Mouse (Mus musculus) B cell, adult 2 months (primary cell): ENCODE measurements around the gene Trappc1.
A peak's percentile ranks its signal among the peaks of the same experiment; 100 is the strongest.
"Not testable (repeated sequence)": the region's sequence is repeated elsewhere in the genome, so short reads cannot be mapped to it uniquely, and the experiment has no call there.

ENCODE experiments used
- DNase-seq, 2 experiments: peaks; one replicate each; pipeline ENCODE4 v3.0.0; 2022

The Trappc1 gene

DNA sequence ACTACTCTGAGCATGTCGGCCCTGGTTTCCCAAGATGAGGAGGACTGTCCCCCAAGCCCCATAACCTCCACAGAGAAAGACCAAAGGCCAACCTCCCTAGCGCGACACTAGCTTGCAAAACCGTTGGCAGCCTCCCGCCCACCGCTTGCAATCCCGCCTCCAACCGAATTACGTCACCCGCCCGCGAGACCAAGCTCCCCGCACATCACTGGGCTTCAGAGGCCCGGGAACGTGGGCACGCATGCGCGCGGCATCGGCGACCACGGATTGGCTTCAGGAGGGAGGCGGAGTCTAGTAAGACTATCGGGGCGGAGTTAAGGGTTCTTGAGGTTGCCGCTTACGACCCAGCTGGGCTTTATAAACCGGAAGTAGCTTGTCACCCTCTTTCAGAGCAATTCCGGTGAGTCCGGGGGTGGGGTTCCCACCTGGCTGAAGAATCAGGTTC, at the start of gene Trappc1, which contains the start of gene Cntrob:
Gene Trappc1, plus strand, starts transcription at position 314 of the 445 bp plus-strand sequence.
Gene Cntrob, minus strand, starts transcription at position 109 of the 445 bp plus-strand sequence.
- DNase-seq: peak; percentile 98

DNA sequence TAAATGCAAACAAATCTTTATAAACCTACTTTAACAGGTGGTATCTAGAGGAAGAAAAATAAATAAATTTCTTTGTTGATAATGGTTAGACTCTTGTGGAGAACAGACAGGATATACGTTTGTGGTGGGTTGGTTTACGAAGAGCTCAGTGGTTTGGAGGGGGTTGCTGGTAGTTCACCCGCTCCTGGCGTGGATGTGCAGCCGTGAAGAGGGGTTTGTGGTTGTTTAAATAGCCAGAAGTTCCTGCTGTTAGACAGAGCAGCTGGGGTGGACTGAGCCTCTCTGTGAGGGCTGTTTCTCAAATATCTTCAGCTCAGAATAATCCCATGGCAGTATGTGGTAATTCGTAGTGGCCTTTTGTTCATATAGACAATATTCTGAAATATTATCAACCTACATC, 48.1 kb upstream of the Trappc1 start:
- no peak for DNase-seq

DNA sequence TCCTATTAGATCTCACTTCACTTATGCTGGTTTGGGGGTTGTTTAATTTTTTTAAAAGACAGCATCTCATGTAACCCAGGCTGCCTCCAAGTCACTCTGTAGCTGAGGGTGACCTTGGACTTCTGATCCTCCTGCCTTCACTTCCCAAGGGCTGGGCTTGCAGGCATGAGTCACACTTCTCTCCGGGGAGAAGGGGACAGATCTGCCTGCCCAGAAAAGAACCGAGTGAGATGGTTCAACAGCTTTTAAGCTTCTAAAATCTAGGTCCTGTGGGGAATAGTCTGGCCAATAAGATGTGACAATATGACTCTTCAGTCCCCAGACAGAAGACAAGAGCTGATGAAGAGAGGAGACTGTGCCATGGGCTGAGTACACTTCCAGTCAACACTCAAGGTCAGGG, 47.7 kb upstream of the Trappc1 start:
- DNase-seq: no peak

DNA sequence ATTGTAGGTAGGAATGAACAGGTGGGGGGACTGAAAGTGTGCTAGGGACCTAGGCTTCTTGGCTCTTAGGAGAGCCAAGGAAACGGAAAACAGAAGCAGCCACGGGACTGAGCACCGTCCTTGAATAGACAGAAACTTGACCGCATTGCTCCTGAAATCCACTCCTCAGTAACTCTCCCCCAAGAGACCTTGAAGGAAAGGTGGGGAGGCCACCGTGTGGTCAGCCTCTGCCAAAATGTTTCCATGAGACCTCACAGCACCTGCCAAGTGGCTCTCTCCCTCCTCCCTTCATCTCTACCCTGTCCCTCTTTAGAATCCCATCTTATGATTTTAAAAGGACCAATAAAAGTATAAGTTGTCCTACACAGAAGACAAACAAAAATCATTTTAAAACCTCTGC, 46.5 kb upstream of the Trappc1 start:
- DNase-seq: no peak

DNA sequence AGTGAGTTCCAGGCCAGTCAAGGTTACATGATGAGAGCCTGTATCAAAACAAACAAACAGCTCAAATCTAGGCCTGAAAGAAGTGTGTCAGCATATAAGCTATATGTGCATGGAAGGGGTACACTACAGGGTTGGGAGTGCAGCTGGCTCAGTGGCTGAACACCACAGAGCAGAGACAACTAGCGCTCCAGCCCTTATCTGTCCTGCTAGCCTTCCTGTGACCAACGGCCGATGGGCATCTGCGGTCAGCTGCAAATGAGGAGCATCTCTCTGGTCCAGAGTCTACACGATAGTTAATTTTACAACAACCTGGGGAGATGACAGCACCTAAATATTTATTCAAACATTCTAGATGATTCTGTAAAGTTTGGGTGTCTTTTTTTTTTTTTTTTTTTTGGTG, 32.7 kb upstream of the Trappc1 start:
- DNase-seq: no peak

DNA sequence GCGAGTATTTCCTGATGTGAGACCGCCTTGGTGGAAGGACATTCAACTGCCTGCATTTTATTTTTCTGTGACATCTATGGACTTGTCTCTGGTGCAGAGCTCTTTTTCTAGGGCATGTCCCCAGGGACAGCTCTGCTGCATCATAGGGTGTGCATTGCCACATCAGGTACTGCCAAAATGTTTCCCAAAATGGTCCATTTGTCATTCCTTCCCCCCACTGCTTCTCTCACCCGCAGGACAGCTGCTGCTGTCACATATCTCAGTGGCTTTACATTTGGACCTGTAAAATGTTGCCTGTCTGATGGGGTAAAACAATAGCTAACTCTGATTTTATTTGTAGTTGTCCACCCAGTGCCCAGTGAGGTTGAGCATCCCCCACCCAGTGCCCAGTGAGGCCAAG, 28.5 kb upstream of the Trappc1 start:
- no peak for DNase-seq

DNA sequence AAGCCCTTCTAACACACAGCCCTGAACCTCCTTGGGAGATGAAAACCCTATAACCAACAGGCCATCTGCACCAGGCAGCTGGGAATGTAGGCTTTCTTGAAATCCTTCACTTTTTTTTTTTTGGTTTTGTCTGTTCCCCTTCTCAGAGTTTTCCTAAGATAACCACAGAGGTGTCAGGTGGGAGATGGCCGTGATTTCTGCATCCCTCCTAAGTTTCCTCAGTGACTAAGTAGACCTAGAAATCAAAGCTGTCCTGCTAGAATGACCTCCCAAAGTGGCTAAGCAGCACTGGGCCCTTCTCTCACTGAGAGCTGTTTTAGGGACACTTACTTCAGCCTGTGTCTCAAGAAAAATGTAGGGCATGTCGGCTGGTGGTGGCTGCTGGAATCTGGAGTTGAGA, 26.0 kb upstream of the Trappc1 start:
- no peak for DNase-seq

DNA sequence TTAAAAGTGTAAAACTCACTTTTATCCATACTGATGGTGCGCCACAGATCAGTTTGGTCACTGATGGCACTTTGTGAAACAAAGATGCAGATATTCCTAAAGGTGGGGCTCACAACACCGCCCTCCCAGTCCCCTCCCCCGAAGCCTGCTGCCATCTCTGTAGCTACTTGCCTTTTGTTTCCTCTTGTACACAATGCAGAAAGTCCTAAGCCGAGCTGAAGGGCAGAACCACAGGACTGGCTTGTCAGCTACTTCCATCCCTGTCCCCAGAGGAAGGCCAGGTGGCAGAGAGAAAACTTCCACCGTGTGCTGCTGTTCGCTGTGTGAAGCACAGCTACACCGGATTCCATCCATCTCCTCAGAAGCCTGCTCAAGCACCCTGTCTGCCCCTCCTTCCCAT, 25.5 kb upstream of the Trappc1 start:
- no peak for DNase-seq

DNA sequence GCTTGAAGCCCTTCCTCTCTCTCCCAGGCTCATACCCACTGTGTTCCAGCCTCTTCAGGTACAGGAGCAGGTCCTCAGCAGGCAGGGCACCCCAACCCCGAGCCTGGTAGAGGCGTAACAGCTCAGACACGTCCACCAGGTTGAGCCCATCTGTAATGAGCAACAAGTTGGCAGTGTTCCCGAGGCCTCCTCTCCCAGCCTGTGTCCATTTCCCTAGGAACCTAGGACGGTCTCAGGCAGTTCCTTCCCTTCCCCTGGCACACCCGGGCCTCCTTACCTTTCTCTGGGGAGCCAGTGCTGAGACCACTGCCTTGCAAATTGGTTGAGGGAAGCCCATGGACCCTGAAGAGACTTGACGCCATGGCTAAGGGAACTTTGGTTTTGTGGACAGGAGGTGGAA, 21.0 kb upstream of the Trappc1 start:
- DNase-seq: no peak

DNA sequence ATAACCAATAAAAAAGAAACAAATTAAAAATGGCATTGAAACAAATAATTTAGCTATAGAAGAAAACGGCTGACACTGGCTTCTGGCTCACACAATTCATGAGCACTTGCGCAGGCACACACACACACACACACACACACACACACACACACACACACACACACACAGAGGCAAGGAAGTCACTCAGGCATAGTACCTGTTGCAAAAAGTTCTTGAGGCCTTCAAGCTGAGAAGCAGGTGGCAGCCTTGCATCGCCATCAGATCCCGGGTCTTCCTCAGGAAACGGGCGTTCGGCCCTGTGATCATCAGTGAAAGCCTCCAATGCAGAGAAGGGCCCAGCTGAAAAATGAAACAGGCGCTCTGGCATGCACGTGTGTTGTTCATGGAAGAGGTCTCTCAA, 18.5 kb upstream of the Trappc1 start:
- DNase-seq: peak; percentile 72 to 73

DNA sequence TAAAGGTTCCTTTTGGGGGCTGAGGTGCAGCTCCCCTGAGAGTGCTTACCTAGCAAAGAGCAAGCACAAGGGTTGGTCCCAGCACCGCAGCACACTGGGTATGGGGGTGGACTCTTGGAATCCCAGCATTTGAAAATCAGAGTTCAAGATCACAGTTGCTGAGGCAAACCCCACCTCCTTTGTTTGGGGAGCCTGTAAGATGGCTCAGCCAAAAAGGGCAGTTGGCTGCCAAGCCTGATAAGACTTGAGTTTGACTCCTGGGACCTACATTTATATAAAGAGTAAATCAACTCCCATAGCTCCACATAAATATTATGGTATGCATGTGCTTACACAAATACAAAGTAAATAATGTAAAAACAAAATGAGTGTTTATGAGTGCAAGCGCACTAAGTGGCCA, 17.7 kb upstream of the Trappc1 start:
- DNase-seq: no peak

DNA sequence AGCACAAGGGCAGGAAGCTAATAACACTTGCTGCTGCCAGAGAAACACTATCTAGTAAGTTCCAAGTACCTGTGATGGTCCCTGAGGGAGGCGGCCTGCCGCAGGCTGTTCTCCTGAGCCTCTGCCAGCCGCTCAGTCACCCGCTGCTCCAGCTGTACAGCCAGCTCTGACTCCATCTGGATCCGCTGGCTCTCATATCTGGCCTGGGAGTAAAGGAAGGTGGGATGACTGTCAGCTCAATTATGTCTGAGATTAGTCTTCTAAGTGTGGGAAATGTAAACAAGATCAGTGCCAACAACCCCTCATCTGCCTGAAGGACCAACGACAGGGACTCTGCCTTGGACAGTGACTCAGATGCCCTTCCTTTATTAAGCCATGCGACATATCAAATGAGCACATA, 12.5 kb upstream of the Trappc1 start:
- no peak for DNase-seq

DNA sequence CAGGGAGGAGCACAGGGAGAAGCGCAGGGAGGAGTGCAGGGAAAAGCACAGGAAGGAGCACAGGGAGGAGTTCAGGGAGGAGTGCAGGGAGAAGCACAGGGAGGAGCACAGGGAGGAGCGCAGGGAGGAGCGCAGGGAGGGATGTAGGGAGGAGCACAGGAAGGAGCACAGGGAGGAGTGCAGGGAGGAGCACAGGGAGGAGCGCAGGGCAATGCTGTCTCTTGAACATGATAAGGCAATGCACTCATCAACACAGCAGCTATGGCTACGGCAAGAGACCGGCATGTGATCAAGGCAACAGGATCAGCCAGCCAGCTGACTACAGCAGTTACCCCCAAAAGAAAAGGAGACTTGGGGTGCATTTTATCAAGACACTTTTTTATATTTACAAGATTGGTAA, 7.4 kb upstream of the Trappc1 start:
- no peak for DNase-seq

DNA sequence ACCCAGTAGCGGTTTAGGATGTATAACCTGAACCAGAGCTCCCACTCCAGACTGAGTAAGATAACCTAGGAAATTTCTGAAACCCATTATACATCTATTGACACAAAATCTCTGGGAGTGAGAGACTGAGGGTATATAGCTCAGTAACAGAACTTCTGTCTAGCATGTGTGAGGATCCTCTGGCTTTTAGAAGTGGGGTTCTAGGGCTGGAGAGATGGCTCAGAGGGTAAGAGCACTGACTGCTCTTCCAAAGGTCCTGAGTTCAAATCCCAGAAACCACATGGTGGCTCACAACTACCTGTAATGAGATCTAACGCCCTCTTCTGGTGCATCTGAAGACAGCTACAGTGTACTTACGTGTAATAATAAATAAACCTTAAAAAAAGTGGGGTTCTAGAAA, 5.8 kb upstream of the Trappc1 start:
- not testable (repeated sequence) for DNase-seq

DNA sequence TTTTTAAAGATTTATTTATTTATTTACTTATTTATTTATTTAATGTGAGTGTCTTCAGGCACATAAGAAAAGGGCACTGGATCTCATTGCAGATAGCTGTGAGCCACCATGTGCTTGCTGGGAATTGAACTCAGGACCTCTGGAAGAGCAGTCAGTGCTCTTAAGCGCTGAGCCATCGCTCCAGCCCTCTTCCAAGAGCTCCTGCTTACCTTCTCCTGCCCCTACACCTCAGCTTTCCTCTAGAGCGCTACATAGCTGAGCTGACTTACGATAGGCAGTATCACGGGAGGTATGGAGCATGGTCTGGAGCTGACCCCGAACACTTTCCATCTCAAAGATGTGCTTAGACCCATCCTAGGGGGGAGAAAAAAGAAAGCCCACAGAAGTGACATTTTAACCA, 2.2 kb upstream of the Trappc1 start:
- DNase-seq: no peak

DNA sequence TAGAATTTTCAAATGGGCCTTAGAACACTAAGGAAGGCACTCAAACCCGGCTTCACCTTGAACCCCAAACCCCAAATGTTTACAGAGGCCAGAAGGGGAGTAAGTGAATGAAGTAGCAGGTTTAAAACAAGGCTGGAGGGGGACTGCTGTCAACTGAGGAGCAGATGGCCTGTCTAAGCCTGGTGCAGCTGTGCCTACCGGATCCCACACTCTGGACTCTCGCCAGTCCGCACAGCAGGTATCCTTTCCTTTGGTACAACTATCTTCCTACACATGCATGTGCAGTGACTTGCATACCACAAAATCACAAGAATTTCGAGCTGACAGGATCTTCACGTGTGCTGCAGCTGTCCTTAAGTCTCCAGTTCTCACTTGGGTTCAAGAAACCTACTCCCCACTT, 1.8 kb upstream of the Trappc1 start:
- no peak for DNase-seq

DNA sequence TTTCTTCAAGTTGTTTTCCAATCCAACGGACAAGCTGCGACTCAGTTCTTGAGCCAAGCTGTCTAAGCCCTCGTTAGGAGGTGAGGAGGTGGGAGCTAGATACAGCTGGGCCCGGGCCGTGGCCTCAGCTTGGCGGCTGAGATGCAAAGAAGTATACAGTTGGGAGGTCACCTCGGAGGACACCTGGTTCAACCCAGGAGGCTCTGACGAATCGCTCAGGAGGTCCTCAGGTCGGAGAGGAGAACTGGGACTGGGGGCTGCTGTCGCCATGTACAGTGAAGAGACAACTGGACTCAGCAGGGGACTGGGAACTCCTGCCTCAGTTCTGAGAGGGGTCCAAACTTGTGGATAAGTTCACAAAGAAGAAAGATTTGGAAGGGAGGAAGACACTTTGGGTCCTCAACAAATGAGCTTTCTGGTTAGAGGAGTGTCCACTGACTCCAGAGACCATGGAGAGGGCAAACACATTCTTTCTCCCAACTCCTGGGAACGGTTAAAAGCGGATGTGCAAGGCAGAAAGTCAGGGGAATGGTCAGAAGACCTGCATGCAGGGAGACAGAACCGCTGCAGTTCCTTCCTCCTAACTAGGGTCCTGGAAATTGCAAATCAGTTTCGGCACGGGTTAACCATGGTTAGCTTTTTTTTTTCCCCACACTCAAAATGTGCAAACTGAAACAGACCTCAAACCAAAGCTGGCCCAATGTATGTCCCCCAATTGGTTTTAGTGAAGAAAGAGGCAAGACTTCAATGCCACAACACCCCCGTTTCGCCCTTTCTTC, 898 bp upstream of the Trappc1 start:
- no peak for DNase-seq

DNA sequence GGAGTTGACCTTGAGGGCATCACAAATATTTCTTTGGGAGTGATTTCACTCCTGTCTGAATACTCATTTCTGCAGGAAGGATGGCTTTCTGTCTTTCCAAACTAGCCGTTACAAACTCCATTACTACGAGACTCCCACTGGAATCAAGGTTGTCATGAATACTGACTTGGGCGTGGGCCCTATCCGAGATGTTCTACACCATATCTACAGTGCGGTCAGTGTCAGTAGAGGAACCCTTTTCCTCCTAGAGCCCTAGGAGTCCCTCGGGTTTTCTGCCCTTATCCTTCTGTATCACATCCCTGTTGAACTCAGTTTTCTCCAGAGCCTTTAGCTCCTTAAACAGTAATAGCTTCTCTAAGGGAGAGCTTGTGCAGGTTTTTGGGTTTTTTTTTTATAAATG, 969 bp downstream of the Trappc1 start:
- DNase-seq: no peak

DNA sequence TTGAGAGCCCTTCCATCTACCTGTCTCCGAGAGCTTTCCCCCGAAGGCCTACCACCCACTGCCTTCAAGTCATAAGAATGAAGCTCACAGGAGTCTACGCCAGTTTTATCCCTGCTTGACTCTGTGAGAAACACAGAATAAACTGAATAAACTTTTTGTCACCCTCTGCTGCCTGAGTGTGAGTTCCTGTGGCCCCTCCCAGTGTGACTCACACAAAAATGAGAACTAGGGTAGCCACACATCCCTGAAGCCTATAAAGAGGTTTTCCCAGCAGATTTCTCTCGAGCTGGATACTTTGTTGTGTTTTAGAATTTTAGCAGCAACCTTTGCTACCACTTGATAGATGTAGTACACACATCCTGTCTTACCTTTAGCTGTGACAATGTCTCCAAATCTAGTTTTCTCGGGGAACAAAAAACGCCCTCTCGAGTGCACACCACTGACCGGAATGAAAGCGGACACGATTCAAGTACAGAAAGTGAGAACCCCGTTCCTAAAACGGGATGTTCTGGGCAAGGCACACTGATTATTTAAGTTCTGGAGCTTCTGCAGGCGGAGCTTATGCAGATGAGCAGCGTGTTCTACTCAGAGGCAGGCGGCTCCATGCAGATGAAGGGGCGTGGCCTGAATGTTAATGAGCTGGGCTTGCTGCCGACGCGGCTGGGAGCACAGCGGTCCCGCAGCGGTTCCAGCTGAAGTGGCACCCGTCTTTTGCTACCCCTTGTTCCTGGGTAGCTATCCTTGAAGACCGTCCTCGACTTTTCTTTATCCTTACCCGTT, 2.0 kb downstream of the Trappc1 start, which contains the start of gene Kcnab3:
Gene Kcnab3, plus strand, starts transcription at position 631 of the 780 bp plus-strand sequence.
- peak; percentile 87 to 89 for DNase-seq

DNA sequence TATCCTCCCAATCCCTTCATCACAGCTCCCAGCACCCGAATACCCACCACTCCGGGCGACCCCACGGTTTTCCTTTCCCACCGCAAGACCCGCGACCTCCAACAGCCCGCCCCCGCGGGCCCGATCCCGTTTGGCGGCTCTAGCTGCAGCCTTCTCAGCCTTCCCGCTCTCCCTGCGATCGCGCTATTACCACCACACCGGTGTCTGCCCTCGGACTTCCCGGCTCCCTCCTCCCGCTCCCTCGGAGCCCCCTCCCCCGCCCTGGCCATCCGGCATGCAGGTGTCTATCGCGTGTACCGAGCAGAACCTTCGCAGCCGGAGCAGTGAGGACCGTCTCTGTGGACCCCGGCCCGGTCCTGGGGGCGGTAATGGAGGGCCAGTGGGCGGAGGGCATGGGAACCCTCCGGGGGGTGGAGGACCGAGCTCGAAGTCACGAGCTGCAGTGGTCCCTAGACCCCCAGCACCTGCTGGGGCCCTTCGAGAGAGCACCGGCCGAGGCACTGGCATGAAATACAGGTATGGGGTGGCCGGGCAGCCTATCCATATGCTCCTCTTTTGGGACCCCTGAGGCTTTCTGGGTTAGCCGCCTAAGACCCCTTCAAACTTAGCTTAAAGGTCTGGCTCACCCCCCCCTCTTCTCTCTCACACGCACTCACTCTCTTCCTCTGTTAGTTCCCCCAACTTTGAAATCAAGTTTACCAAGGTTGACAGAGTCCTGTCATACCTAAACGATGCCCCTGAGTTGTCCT, 2.8 kb downstream of the Trappc1 start:
- DNase-seq: no peak

DNA sequence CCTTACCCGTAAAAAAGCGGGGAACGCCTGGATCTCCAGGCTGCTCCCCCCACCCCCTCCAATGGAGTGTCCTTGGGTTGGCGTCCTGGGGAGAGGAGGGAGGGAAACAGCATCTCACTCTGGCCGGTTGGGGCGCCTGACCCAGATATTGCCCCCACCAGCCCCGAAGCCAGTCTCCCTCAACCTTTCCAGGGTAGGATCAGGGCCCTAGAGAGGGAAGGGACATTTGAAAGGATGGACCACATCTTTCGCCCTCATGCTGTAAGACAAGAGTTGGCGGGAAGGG, 3.3 kb downstream of the Trappc1 start:
- DNase-seq: peak; percentile 12 to 15

DNA sequence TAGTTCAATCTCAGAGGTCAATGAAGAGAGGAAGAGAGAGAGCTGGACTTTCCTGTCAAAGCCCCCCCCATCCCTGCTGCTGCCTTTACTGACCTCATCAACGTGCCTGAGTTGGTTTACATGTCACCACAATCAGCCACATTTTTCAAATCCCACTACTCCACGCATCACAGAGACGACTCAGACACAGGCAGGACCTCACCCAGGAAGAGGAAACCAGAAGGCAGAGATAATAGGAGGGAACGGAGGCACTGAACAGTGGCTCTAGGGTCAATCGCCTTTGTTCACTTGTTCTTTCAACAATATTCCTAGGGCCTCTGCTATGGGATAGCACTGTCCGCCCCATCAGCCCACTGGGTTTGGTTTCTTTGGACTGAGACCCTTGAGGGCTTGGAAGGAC, 3.9 kb downstream of the Trappc1 start:
- DNase-seq: no peak

DNA sequence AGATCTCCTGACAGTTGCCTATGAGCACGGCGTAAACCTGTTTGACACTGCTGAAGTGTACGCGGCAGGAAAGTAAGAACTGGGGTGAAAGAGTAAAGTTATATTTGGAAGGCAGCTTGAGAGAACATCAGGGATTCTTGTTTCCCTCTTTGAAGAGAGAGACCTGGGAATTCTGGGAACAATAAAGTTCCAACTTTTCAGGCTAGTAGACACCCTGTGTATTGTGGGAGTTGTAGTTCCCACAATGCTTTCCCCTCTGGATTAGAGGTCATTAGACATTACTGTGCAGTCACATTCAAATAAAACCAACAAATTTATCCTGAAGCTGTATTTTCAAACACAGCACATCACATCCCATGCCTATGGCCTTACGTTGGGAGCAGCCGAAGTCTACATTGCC, 4.7 kb downstream of the Trappc1 start:
- no peak for DNase-seq

DNA sequence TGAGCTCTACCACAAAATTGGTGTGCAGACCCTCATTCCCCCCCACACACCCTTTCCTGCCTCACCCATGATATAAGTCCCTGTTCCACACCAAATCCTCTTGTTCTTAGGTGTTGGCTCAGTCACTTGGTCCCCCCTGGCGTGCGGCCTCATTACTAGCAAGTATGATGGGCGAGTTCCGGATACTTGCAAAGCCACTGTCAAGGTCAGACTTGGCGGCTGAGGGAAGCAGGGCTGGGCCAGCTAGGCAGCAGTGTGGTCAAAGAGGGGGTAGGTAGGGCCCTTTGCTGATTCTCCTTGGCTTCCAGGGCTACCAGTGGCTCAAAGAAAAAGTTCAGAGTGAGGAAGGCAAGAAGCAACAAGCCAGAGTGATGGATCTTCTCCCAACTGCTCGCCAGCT, 7.4 kb downstream of the Trappc1 start:
- no peak for DNase-seq
